Mouse (Mus musculus): Measurements from ENCODE around the gene Tcte3.
"Not testable (repeated sequence)": the region's sequence is repeated elsewhere in the genome, so short reads cannot be mapped to it uniquely, and the experiment has no call there.

- not testable (repeated sequence) for TF ChIP-seq GATA1, TAL1 (IDR thresholded peaks at IDR 0.05; ENCODE audit: low read length)
Observed at GRCm38 (mm10) chr17:15000047-15000446, 41.2 kb downstream of the Tcte3 start.
